Mouse (Mus musculus): Measurements from ENCODE around the gene Slc51b. TPM values are rescaled to one million over a fixed set of nuclear protein-coding genes. Genes with fewer than 3 reads are reported as not detected.

Slc51b gene
- not detected in 2 replicates for total RNA-seq (2017)

DNA sequence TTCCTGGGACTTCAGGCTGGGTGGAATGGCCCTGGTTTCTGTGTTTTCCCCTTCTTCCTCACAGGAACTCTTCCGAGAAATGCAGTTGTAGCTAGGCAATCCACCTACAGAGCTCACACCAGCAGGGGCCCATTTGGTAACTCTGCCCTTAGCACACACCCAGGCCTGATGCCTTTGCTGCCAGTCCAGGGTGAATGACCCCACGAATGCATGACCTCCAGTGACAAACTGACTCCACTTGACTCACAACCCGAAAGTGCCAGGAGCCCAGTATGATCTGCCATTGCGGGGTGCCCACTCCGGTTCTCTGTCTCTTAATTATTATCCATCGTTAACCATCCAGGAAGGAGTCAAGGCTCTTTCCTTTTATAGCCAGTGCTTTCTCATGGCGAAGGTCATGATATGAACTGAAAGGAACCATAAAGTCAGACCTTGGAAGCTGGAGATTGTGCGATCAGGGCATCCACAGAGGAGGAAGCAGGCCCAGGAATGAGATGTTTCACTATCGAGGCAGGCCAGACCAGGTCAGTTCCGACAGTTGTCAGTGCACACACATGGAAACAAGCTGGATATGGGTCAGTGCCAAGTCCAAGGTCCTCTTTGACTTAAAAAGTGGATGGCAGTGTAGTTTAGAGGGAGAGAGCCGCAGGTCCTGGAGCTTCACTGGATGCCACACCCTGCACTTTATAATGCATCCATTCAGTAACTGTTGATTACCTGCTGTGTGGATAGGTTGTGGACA is at the start of gene Slc51b:
TSS of gene Slc51b (minus strand) at position 196 of the 742 bp plus-strand sequence.
- no peak for ATAC-seq (replicated peaks; ENCODE audit: low read depth, poor library complexity, severe bottlenecking)

- no peak for ATAC-seq (replicated peaks; ENCODE audit: low read depth, poor library complexity, severe bottlenecking)
These were observed 44.9 kb upstream of the Slc51b start for GRCm38 (mm10) chr9:65467686-65468085.

DNA sequence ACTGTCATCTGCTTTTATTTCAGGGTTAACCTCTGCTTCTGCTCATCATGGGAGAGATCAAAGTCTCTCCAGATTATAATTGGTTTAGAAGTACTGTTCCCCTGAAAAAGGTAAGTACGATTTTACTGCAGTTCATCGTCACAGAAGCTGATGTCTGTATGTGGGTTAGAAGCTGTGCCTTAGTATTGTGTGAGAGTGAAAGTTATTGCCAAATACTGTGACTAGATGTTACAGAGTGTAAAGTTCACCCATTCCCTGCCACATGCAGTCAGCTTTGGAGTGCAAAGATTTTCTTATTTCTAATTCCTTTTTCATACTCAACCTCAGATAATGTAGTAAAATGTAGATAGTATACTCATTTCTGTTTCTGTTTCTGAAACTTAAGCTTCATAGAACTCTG is 42.5 kb upstream of the Slc51b start:
- no peak for ATAC-seq (replicated peaks; ENCODE audit: low read depth, poor library complexity, severe bottlenecking)

- no peak for ATAC-seq (replicated peaks; ENCODE audit: low read depth, poor library complexity, severe bottlenecking)
These were observed 41.4 kb upstream of the Slc51b start for GRCm38 (mm10) chr9:65464161-65464560.

DNA sequence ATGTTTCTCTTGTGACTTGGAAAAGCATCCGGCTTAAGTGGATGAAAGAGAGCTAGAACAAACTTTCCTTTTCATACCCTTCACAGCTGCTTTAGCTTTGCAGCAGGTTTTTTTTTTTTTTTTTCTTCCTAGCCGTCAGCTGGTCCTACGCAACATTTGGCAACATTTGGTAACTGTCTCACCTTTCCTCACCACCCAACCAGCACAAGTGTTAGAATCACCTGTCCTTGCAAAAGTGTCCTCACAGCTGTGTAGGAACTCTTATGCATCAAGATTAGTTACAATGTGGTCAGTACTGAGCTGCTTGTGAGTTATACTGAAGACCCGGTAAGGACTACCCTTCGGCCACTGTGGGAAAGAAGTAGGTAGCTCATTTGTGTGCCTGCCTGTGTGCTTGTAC is 39.8 kb upstream of the Slc51b start:
- ATAC-seq (replicated peaks; ENCODE audit: low read depth, poor library complexity, severe bottlenecking) = no peak

- peak; percentile 95 for ATAC-seq (replicated peaks; ENCODE audit: low read depth, poor library complexity, severe bottlenecking)
These were observed 38.1 kb upstream of the Slc51b start, which contains the start of gene Spg21 for GRCm38 (mm10) chr9:65460732-65461442. Gene Spg21 (plus strand): TSS chr9:65460947.

DNA sequence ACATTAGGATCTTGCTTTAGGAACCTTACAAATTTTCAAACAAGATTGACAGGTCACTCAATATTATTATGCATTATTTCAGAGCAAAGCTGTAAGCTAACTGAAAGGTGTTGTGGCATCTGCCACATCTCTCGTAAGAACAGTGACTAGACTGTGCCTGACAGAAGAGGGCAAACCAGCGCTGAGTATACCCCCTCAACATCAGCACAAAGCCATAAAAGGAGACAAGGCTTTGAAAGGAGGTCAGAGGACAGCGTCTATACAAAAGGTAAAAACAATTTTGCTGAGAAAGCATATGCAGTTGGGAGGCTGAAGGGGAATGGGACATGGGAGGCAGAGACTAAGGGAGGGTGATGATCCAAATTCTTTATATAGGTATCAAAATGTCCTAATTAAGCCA is 37.4 kb upstream of the Slc51b start:
- no peak for ATAC-seq (replicated peaks; ENCODE audit: low read depth, poor library complexity, severe bottlenecking)

DNA sequence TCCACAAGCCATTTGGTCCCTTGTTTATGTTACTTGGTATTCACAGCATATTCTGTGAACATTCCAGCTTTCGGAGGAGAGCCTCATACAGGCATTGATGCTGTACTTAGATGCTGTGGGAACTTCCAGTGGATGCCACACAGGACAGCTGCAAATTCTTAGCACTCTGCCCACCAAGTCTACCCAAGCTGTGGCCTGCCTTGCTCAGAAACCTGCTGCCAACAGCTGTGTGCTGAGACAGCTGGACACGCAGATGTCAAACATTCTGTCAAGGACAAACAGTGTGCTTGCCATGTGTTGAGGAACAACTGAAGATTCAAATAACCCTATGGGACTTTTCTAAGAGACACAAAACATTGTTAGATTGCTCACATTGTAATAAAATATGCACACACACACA is 36.2 kb upstream of the Slc51b start:
- ATAC-seq (replicated peaks; ENCODE audit: low read depth, poor library complexity, severe bottlenecking) = no peak

DNA sequence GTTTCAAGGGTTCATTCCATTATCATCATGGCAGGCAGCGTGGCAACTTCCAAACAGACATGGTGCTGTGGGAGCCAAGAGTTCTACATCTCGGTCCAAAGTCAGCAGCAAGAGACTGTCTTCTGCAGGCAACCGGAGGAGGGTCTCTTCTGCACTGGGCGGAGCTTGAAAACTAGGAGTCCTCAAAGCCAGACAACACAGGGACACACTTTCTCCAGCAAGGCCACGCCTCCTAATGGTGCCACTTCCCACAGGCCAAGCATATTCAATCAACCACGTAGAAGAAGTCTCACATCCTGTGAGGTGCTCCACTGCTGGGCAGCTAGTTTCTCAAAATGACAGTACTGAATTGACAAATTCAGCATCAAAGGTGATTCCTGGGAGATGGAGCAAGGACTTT is 25.2 kb upstream of the Slc51b start:
- no peak for ATAC-seq (replicated peaks; ENCODE audit: low read depth, poor library complexity, severe bottlenecking)

- no peak for ATAC-seq (replicated peaks; ENCODE audit: low read depth, poor library complexity, severe bottlenecking)
These were observed 21.9 kb upstream of the Slc51b start for GRCm38 (mm10) chr9:65444692-65445091.

GRCm38 (mm10) chr9:65435671-65436301 is 13.0 kb upstream of the Slc51b start, which contains the start of gene Mtfmt:
Gene Mtfmt (plus strand): TSS chr9:65435782.
- peak; percentile 95 for ATAC-seq (replicated peaks; ENCODE audit: low read depth, poor library complexity, severe bottlenecking)

- ATAC-seq (replicated peaks; ENCODE audit: low read depth, poor library complexity, severe bottlenecking) = no peak
These were observed 12.5 kb upstream of the Slc51b start for GRCm38 (mm10) chr9:65435211-65435610.

DNA sequence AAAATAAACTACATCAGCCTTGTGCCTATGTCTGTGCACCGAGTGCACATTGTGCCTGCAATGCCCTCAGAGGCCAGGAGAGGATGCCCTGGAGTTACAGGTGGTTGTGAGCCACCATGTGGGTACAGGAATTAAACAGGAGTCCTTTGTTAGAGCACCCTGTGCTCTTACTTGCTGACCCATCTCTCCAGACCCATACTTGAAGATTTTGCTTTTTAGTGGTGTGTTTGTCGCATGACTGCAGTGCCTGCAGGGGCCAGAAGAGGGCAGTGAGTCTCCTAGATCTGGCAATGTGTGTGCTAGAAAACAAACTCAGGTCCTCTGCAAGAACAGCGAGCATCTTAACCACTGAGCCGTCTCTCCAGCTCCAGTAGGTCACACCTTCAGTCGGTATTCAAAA is 11.4 kb upstream of the Slc51b start:
- ATAC-seq (replicated peaks; ENCODE audit: low read depth, poor library complexity, severe bottlenecking) = peak; percentile 36; the same call in 1 of the 2 replicates

DNA sequence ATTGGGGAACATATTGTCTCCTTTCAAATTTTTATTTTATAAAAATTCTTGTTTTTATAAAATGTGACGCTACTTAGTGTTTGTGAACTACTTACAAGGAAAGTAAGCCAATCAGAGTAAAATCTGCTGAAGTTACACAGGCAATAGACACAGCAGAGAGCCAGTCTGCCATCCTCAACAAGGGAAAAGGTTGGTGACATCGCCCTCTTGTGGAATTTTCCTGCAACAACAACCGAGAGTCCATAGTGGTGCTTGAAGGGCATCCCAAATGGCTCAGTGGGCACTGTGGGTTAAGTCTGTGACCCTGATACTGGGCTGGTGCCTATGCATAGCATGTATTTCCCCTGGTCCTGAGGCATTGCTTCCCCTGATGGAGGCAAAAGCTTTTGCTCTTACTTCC is 9.5 kb upstream of the Slc51b start:
- ATAC-seq (replicated peaks; ENCODE audit: low read depth, poor library complexity, severe bottlenecking) = peak; percentile 76

- ATAC-seq (replicated peaks; ENCODE audit: low read depth, poor library complexity, severe bottlenecking) = no peak
These were observed 8.2 kb upstream of the Slc51b start for GRCm38 (mm10) chr9:65430921-65431320.

DNA sequence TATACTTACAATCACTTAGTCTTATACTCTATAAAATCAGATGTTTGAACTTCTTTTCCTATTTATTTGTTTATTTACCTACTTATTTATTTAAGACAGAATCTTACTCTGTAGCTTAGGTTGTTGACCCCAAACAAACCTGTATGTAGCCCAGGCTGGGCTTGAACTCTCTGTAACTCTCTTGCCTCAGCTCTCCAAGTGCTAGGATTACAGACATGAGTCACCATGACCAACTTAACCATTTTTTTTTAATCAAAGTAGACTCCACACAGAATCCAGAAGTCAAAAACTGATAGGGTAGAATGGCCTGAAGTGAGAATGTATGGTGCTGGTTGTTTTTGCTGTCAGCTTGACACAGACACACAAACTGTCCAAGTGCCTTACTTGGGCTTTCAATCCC is 7.6 kb upstream of the Slc51b start:
- no peak for ATAC-seq (replicated peaks; ENCODE audit: low read depth, poor library complexity, severe bottlenecking)

- ATAC-seq (replicated peaks; ENCODE audit: low read depth, poor library complexity, severe bottlenecking) = no peak
These were observed 5.2 kb upstream of the Slc51b start for GRCm38 (mm10) chr9:65428003-65428402.

- no peak for ATAC-seq (replicated peaks; ENCODE audit: low read depth, poor library complexity, severe bottlenecking)
These were observed 4.8 kb upstream of the Slc51b start for GRCm38 (mm10) chr9:65427511-65427910.

DNA sequence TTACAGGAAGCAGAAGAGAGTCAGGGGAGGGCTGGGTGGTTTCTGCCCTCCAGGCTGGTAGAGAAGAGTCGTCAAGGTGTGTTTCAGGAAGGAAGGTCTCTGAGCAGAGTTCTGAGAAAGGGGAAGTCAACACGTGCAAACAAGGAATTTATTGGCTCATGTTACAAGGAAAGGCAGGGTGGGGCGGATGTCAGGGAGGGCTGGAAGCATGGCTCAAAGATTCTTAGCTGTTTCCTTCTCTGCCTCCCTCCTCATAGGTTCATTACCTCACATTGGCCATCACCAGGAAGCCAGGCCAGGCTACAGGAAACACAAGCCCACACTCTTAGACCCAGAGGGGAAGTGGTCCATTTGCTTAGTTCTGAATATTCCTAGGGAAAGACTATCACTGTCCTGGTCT is 1.6 kb upstream of the Slc51b start:
- ATAC-seq (replicated peaks; ENCODE audit: low read depth, poor library complexity, severe bottlenecking) = peak; percentile 56

- no peak for ATAC-seq (replicated peaks; ENCODE audit: low read depth, poor library complexity, severe bottlenecking)
These were observed 3.1 kb downstream of the Slc51b start for GRCm38 (mm10) chr9:65419633-65420032.

- ATAC-seq (replicated peaks; ENCODE audit: low read depth, poor library complexity, severe bottlenecking) = no peak
These were observed 5.0 kb downstream of the Slc51b start for GRCm38 (mm10) chr9:65417738-65418137.

Measured in common myeloid progenitor, adult 5-6 weeks (primary cell).